Mouse (Mus musculus) right cerebral cortex, adult 18-20 months (tissue): ENCODE measurements at regions not wholly inside any gene's neighbourhood (a gene's known extent, or its start where the extent isn't known, plus 50 kb on each side); places are given as distances from the start of the nearest gene placed in this dataset.

ENCODE experiments used
- DNase-seq: peaks from one replicate; pipeline ENCODE4 v3.0.0; 2022; ENCODE audit warnings: mixed read lengths

GRCm38 (mm10) chr10:21777103-21777502 is 104.9 kb upstream of the Sgk1 start:
- no peak for DNase-seq

GRCm38 (mm10) chr10:21783478-21783877 is 98.5 kb upstream of the Sgk1 start:
- no peak for DNase-seq

- DNase-seq: no peak
Observed at GRCm38 (mm10) chr10:21785110-21785509, 96.9 kb upstream of the Sgk1 start.

- no peak for DNase-seq
Observed at GRCm38 (mm10) chr10:21785785-21786184, 96.2 kb upstream of the Sgk1 start.

- DNase-seq: no peak
Observed at GRCm38 (mm10) chr10:21789847-21790530, 92.0 kb upstream of the Sgk1 start.

GRCm38 (mm10) chr10:21790991-21791390 is 91.0 kb upstream of the Sgk1 start:
- no peak for DNase-seq

- DNase-seq: peak; percentile 26
Observed at GRCm38 (mm10) chr10:21792431-21792830, 89.6 kb upstream of the Sgk1 start.

- peak; percentile 29 for DNase-seq
Observed at GRCm38 (mm10) chr10:21793641-21794040, 88.3 kb upstream of the Sgk1 start.

GRCm38 (mm10) chr10:21796386-21796785 is 85.6 kb upstream of the Sgk1 start:
- DNase-seq: no peak

GRCm38 (mm10) chr10:21798103-21798502 is 83.9 kb upstream of the Sgk1 start:
- DNase-seq: no peak

GRCm38 (mm10) chr10:21801556-21801955 is 80.4 kb upstream of the Sgk1 start:
- no peak for DNase-seq

GRCm38 (mm10) chr10:21803184-21803583 is 78.8 kb upstream of the Sgk1 start:
- DNase-seq: no peak

GRCm38 (mm10) chr10:21804761-21805160 is 77.2 kb upstream of the Sgk1 start:
- no peak for DNase-seq

- peak; percentile 47 for DNase-seq
Observed at GRCm38 (mm10) chr10:21805606-21806005, 76.4 kb upstream of the Sgk1 start.

GRCm38 (mm10) chr10:21806716-21807115 is 75.3 kb upstream of the Sgk1 start:
- DNase-seq: no peak

GRCm38 (mm10) chr10:21819686-21820085 is 62.3 kb upstream of the Sgk1 start:
- DNase-seq: no peak

GRCm38 (mm10) chr10:21821421-21821820 is 60.6 kb upstream of the Sgk1 start:
- no peak for DNase-seq

- DNase-seq: no peak
Observed at GRCm38 (mm10) chr10:21824418-21825025, 57.5 kb upstream of the Sgk1 start.

GRCm38 (mm10) chr10:21826793-21827504 is 55.0 kb upstream of the Sgk1 start:
- DNase-seq: no peak

- DNase-seq: no peak
Observed at GRCm38 (mm10) chr10:21827505-21827844, 54.5 kb upstream of the Sgk1 start.

GRCm38 (mm10) chr10:21828432-21829061 is 53.4 kb upstream of the Sgk1 start:
- DNase-seq: no peak

GRCm38 (mm10) chr10:21829062-21829731 is 52.8 kb upstream of the Sgk1 start:
- no peak for DNase-seq
